Mouse (Mus musculus) layer of hippocampus, adult 11-12 months (tissue): ENCODE results near the gene Aatk.

ENCODE experiments used
- DNase-seq: peaks from one replicate; pipeline ENCODE4 v3.0.0; 2022; ENCODE audit warnings: low spot score

The Aatk gene

DNA sequence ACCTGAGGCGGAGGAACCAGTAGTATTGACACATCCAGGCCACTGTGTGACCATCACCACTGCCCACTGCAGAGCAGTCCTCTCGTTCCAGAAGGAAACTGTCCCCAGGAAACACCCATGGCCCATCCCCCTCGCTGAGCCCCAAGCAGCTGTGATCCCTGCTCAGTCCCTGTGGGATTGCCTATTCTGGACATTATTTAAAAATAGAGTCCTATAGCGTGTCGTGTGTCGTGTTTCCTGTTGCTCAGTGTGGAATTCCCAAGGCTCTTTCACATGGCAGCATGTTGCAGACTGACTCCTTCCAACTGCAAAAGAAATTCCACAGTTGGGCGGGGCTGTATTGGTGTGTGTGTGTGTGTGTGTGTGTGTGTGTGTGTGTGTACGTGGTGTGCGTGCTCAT, 5.3 kb upstream of the Aatk start:
- DNase-seq, result no peak

DNA sequence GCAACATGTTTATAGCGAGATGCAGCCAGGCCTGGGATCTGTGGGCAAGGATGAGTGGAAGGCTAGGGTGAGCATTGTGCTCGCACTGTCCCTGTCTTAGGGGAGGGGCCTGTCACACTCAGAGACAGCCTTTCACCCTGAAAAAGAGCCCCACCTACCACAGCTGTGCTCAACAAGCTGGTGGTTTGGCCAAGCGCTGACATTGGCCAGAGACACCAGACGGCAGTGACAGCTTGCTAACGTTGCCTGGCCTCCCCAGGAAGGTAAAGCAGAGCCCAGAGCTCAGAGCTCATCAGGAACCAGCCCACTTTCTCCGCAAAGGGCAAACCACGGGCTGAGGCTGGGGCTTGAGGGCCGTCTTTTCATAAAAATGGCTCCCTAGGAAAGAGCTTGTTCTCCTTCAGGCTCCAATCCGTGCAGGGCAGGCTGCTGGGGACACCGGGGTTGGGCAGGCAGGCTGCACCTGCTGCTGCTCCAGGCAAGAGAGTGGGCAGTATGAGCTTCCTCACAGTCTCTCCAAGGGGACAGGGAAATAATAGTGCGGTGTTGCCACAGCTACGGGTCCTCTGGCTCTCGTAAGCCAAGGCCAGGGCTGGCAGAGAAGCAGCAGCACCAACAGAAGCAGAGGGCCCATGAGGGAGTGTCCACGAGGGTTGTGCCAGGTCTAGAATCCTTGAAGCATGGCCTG, 4.3 kb upstream of the Aatk start:
- DNase-seq, result peak; percentile 54

DNA sequence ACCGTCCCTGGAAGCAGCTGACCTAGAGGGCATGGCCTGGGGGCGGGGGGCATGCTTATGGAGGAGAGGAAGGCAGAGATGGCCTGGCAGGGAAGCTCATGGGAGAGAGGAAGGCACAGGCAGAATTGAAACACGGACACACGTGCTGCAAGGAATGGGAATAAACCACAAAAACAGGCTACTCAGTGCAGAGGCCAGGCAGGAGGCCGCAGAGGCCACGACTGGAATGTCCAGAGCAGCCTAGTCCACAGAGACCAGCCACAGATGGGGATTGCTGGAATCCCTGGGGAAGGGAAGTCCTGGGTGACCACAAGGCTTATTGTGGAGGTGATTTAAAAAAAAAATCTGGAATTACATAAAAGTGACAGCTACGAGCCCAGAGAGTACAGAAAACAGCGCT, 2.1 kb upstream of the Aatk start:
- DNase-seq, result no peak

DNA sequence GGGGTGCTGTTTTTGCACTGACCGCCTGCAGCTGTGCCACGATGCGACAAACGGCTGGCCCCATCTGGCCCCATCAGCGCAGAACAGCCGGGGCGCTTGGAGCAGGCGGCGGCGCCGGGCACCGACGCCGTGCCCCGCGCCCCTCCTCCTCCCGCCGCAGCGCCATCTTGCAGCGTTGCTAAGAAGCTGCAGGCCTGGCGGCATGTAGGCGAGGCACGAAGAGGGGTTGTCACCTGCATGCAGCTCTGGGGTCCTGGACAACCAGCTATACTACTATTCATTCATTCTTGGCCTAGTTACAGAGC, 1.2 kb upstream of the Aatk start:
- DNase-seq, result peak; percentile 60

DNA sequence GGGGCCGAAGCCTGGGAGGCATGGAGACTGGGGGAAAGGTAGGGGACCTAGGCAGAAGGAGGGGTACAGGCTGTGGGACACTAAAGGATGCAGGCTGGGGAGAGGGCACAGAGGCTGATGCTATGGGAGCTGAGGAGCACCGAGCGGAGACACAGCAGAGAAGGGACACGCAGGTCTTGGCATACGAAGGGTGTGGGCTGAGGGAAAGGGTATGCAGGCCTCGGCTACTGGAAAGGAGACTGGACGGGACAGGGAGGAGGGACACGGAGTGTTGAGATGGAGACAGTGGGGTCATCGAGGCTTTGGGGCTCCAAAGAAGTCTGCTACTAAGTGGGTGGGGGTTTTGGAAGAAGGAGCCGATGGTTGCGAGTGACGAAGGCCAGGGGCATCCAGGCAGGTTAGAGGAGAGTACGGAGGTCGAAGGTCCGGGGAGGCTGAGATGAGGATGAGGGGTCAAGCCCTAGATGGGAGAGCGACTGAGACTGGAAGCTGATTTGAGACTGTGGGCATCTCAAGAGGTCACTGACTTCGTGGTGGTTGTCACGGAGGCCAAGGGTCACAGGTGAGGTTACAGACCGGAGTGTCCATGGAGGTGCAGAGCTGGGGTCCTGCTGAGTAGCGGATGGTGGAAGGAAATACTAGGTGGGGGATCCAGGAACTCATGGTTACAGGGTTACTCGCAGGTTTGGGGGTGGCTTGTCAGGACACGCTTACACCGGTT, 724 bp upstream of the Aatk start:
- no peak for DNase-seq

DNA sequence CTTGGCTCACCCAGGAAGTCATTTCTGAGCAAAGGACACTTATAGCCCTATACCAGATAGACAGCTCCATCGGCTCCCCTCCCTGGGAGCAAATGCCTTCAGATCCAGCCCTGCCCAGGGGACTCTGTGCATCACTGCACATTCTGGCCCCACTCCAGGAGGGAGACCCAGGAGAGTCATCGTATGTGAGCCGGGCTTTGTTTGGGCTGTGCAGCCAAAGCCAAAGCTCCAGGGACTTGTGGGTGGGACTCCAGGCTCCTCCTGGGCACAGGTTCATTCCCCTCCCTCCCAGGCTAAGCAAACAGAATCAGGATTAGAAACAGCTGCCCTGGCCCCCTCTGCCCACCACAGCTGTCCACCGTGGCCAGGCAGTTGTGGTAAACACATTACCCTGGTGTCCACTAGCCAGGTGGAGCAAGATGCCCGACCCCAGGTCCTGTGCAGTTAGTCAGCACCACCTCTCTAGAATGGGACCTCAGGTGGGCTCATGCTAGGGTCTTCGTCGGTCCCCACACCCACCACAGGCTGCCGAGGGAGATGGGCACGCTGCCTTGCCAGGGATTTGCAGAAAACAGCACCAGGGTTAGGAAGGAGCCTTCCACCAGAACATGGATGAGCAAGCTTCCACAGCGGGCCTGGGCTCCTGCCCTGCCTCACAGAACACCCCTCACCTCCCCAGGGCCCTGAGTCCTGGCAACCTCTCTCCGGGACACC, 971 bp downstream of the Aatk start:
- peak; percentile 55 for DNase-seq

DNA sequence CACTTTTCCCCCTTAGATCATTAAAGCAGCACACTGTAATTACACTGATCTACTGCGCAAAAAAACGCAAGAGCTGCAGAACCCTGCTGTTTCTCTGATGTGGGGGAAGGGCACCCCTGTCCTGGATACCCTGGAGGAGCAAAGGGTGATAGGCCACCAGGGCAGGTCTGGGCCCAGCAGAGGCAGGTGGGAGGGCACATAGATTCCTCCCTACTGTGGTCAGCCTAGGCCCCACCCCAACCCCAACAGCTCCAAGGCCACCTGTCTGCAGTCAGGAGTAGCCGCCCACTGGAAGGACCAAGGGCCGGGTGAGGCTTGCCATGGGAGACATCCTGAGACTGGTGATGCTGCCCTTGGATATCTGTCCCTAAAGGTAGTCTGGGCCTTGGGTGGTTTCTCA, 1.6 kb downstream of the Aatk start:
- DNase-seq, result no peak

DNA sequence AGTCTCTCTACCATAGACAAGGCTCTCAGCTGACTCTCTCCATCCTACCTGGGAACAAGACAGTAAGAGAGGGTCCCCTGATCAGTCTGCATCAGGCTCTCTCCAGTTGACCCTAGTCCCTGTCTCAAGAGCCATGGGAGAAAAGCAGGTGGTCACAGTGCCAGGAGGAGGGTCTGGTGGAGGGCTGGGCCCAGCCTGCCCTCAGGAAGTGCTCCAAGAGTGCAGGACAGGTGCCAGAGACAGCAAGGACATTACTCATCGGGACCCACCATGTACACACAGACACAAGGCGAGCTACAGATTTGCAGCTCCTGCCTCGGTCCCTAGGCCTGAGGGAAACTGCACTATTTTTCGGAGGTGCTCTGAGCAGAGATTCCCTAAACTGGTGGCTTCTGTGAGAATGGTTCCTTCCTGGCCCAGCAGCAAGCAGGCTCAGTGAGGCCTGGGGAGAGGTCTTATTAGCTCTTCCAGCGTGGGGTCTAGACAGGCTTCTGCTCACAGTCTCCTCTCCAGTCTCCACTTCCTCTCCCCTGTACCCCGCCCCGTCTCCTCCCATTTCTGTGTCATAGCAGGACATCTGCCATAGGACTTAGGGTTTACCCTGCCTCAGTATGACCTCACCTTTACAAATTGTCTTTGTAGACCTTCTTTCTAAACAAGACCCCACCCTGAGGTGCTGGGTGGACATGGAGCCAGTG, 4.7 kb downstream of the Aatk start:
- no peak for DNase-seq

DNA sequence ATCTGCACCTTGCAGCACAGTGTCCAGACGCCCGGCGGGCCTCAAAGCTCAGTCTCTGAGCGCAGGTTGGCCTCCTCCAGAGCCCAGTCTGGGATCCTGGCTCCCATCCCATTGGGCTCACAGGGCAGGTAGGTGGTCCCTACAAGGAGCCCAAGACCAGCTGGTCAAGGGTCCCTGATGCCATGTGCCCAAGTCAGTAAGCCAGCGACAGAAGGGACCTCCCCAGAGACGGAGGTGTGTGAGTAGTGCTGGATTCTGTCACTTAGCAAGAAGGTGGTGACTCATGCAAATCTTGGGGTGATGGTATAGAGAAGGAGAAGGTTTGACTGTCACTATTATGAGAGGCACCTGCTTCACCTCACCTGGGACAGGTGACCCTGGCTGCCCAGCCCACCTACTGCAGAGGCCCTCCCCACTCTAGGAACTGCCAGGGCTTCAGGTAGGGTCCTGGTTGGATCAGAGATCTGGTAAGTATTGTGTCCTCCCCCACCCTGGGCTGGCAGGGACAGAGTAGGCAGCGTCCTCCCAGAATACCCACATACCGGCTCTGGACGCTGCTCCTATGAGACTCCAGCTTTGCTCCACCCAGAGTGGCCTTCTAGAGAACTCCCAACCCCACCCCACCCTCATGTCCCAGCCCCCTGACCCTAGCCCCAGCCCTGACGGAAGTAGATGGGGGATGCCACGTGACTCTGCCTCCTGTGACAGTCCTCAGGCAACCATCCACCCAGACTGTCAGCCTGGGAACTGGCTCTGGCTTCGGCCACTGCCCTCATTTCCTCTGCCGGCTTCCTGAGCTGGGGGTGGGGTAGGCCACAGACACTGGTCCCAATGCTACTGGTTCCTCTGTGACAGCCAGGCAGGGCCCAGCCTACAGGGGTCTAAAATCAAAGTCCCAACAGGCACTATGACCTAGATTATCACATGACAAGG, 5.5 kb downstream of the Aatk start:
- peak; percentile 71 for DNase-seq

DNA sequence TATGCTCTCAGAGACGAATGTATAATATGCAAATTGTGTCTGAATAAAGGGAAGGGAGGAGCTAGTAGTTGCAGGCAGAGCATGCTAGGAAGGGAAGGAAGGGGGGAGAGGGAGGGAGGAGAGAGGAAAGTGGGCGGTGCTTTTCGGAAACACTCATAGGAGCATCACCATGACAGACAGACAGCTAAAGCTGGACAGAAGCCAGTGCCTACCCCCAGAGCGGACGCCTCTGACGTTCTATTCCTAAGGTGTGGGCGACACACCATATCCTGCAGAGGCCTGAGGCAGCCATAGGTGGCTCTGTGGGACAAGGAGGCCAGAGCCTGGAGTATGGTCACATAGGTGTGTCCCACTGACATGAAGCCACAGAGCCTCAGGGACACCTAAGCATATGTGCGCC, 6.5 kb downstream of the Aatk start:
- DNase-seq, result peak; percentile 59

DNA sequence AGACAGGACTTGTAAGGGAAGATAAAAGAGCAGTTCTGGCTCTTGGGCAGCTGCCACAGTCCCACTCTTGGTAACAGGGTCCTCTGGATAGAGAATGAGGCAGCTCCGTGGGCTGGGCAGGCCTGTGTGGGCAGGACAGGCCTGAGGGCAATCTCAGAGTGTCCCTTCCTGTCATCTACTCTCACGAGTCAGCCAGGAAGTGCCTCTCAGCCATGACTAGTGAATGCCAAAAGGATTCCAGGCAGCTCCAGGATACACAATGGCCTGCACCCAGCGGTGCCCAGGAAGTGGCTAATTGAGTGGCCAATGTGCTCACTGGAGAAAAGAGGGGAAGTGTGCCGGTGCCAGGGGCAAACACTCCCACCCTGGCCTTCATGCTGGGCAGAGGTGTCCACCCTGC, 7.4 kb downstream of the Aatk start:
- DNase-seq, result no peak

DNA sequence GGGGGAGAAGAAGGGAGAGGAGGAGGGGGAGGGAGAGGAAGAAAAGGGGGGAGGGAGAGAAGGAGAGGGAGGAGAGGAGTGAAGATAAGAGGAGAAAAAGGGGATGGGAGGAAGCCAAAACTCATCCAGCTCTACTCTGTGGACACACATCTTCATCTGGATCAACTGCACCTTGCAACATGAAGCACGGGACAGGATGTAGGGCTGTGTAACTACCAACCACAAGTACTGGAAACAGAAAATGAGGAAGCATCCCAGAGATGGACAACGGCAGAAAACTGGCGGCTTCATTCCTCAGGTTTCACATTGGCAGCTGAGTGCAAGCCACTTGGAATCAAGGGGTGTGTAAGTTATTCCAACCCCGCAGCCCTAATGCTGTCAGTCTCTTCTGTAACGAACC, 12.2 kb downstream of the Aatk start:
- no peak for DNase-seq

DNA sequence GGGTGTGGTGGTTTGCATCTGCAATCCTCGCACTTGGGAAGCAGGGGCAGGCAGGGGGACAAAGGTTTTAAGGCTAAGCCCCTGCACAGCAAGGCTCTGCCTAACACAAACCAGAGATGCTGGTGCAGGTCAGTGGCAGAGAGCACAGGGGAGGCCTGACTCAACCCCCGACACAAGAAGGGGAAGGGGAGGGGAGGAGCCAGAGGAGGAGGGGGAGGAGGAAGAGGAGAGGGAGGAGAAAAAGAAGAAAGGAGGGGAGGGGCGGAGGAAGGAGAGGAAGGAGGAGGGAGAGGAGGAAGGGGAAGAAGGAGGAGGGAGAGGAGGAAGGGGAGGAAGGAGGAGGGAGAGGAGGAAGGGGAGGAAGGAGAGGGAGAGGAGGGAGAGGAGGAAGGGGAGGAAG, 12.7 kb downstream of the Aatk start:
- no peak for DNase-seq

DNA sequence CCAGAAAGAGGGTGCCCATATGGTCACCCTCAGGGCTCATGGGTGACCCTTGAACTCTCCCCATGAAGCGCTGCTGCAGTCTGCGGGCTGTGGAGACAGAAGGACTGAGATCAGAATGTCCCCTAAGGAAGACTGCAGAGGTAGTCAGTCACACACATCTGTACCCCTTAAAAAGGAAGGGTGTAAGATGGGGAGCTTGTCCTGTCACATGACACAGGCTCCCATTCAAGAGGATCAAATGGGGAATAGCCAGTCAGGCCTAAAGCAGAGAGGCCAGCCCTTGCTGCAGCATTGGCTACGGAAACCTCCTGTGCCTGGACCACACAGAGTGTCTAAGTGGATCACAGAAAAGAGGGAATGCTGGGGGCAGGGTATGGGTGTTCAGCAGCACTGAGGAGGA, 13.5 kb downstream of the Aatk start:
- DNase-seq, result no peak

DNA sequence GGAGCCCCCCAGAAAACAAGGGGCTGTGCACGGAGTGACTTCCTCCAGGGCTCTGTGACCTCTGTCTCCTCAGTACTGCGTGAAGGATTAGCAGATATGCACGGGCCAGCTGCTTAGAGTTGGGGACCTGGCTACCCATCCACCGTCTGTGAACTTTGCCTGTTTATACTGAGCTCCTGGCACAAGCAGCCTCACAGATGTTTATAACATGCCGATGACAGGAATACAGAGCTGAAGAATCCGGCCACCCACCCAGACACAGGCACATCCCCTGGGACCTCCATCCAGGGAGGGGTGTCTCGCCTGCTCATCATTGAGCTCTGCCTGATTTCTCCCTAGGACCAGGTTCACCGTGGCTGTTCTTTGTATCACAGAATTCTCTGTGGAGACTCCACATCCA, 14.9 kb downstream of the Aatk start:
- DNase-seq, result no peak

DNA sequence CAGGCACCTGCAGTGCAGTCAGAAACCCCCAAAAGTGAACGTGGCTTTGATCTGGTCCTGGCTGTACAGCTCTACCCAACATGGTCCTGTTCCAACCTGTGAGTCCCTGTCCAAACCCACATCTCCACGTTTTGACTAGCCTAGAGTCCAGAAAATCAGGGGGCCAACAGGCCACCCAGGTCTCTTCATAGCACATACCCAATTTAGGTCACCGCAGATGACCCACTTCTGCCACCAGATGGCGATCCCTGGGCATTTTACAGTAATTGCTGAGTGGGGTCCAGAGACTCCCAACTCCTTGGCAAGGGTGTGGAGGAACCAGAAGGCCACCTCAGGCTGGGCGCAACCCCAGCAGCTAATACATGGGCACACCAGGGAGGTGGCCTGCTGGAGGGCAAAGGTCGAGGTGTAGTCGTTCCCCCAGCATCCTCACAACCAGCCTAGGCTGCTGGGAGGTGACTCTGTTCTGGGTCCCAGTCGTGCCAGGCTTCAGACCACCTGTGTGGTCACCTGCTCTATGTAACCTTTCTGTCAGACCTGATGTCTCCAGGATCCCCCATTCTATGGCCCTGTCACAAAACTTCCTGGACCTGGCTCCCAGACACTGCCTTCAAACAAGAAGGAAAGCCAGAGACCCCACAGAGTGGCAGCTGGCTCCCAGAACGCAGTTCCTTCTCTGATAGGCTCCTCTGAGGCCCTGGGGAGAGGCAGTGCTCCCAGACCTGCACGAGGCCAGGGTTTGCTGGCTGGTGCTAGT, 16.6 kb downstream of the Aatk start:
- peak; percentile 62 for DNase-seq

DNA sequence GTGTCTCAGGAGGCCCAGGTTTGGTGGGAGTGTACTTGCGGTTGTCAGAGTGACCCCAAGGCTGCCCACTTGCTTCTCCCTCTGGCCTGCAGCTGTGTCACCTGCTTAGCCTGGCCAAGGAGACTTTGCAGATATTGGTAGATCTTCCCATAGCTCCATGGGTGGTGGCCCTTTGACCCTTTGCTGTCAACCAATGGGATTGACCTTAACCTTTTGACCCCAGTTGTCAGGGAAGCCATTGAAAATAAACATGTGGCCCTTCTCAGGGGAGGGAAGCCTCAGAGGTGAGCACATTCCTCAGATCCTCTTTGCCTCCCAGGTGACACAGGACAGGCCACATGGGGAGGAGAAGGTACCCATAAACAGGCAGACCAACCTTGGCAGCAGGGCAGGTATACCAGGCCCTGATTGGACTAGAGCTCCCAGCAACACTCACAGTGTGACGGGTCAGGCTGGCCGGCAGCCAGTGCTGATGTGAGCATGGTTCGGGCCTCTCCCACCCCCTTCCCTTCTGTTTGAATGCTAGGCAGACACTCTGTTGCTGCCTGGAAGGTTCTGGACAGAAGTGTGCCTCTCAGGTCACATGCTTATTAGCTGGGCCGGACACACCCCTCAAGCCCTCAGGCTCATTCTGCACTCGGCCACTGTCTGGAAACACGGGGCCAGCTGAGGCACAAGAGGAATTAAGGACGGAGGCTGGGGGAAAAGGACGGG, 17.4 kb downstream of the Aatk start:
- DNase-seq, result no peak

DNA sequence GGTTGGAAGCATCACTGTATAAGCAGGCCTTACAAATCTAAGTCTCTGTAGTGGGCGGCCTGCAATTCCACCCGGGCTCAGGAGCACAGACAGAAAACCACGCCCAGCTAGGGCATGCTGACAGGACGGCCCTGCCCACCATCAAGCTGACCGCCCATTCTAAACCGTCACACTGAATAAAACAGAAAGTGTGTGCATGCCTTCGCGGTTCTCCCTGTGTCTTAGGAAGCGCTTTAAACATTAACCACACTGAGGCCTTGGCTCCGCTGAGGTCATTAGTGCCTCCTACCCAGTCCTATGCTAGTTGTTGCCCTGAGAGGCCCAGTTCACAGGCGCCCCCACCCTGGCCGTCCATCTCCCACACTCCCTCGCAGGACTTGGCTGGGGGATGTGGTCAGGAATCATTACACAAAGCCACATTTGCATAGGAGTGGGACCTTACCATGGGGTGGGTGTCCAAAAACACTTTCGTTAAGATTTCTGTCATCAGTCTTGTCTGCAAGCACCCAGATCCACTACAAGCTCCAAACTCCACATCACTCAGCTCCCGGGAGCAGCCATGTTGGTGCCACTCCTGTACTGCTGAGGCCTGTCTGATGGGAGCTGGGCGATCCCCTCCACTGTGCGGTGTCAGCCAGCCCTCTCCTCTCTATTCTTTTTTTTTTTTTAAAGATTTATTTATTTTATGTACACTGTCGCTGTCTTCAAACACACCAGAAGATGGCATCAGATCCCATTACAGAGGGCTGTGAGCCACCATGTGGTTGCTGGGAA, 18.5 kb downstream of the Aatk start:
- DNase-seq, result no peak

DNA sequence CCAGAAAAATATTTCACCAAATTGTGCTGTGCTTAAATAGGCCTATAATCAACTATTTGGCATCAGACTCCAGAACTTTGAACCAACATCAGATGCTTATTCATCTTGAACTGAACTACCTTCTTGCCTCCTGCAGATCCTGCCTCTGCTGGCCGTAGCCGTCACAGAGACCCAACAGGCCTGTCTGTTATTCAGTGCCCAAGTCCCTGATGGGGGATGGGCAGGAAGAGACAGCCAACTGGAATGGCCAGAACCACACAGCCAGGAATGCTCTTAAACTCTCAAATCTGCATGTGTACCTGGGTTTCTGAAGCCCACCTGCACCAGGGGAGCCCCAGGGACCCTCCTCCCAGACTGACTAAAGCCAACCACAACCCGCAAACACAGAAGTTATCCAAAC, 20.0 kb downstream of the Aatk start:
- DNase-seq, result no peak

DNA sequence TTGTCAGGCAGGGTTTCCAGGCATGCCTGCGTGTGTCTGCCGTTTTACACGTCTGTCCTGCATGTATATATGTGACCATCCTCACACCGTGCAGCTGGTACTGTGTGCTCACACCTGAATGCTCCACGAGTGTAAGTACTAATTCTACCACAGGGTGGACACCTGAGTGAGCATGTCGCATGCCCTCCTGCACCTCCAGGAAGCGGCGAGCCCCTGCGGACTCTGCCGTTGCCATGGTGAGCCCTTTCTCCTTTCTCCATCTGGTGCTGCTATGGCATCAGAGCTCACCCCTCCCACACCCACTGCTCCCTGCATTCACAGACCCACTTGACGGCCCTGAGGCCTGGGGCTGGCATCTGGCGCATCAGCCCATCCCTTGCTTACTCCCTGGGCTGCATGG, 24.1 kb downstream of the Aatk start:
- DNase-seq, result no peak
